Mouse (Mus musculus) MEL (cell line): ENCODE measurements around the gene Stat2. TPM values are rescaled to one million over a fixed set of nuclear protein-coding genes. Genes with fewer than 3 reads are reported as not detected.

Experiments used
- polyA plus RNA-seq, 2 experiments: library from polyadenylated mRNA; stranded (reverse) in 1 of 2; unstranded in 1 of 2; fragments of >175 nt in 1 of 2; fragments of >200 nt in 1 of 2; gene quantifications; 2 replicates each; pipeline versions ENCODE4 v1.2.1 to v1.2.4; 2012; ENCODE audit warnings: low replicate concordance in 2 of 2, low read depth in 1 of 2; ENCODE audit not compliant: insufficient read length in 2 of 2, insufficient read depth in 1 of 2, missing spikeins in 1 of 2
- total RNA-seq: library from RNA; depleted of rRNA; stranded (reverse); fragments of 300-350 nt; gene quantifications from 2 replicates; pipeline ENCODE4 v1.2.3, GENCODE M21; 2012; rRNA removed

Gene Stat2
- total and polyA plus RNA-seq, 3 experiments, result 3.6 to 6.6 TPM; not detected in 1

Other genes with a start within 250 kb of the Stat2 start
- gene Naca, start 235.0 kb upstream of the Stat2 start, total RNA-seq, result 1,577 and 1,612 TPM in 2 replicates
- 1,000 to 10,000 TPM in 1 of 2 experiments, 100 to 1,000 TPM in 1; 202 to 1,039 TPM for gene Naca, start 235.0 kb upstream of the Stat2 start, polyA plus RNA-seq
- 233 and 240 TPM in 2 replicates for gene Ptges3, start 211.6 kb upstream of the Stat2 start, total RNA-seq
- 100 to 1,000 TPM; 216 to 627 TPM for gene Ptges3, start 211.6 kb upstream of the Stat2 start, polyA plus RNA-seq
- gene Atp5b, start 187.3 kb upstream of the Stat2 start, total RNA-seq, result 2,164 and 2,193 TPM in 2 replicates
- 1,000 to 10,000 TPM in 1 of 2 experiments, 100 to 1,000 TPM in 1; 545 to 2,318 TPM for gene Atp5b, start 187.3 kb upstream of the Stat2 start, polyA plus RNA-seq
- gene Baz2a, start 179.0 kb upstream of the Stat2 start, total RNA-seq, result 5.5 and 8.2 TPM in 2 replicates
- gene Baz2a, start 179.0 kb upstream of the Stat2 start, polyA plus RNA-seq, result 10 to 100 TPM; 33.8 to 46.0 TPM
- gene Rbms2, start 90.3 kb upstream of the Stat2 start, total RNA-seq, result 5.1 and 5.8 TPM in 2 replicates
- gene Rbms2, start 90.3 kb upstream of the Stat2 start, polyA plus RNA-seq, result 10 to 100 TPM in 1 of 2 experiments, not detected in 1; 23.5 TPM
- 11.8 and 15.6 TPM in 2 replicates for gene Gls2, start 76.1 kb upstream of the Stat2 start, total RNA-seq
- gene Gls2, start 76.1 kb upstream of the Stat2 start, polyA plus RNA-seq, result 10 to 100 TPM in 1 of 2 experiments, not detected in 1; 17.8 TPM
- 13.8 and 17.2 TPM in 2 replicates for gene Spryd4, start 58.8 kb upstream of the Stat2 start, total RNA-seq
- gene Spryd4, start 58.8 kb upstream of the Stat2 start, polyA plus RNA-seq, result 10 to 100 TPM in 1 of 2 experiments, not detected in 1; 19.6 TPM
- not detected in 2 replicates for gene Mip, start 44.7 kb upstream of the Stat2 start, total RNA-seq
- gene Mip, start 44.7 kb upstream of the Stat2 start, polyA plus RNA-seq, result under 1 TPM in 1 of 2 experiments, not detected in 1; 0.04 TPM
- gene Timeless, start 38.5 kb upstream of the Stat2 start, total RNA-seq, result 49.3 and 50.2 TPM in 2 replicates
- gene Timeless, start 38.5 kb upstream of the Stat2 start, polyA plus RNA-seq, result 100 to 1,000 TPM in 1 of 2 experiments, 10 to 100 TPM in 1; 89.8 to 627 TPM
- 0.27 and 0.46 TPM in 2 replicates for gene Apon, start 16.5 kb upstream of the Stat2 start, total RNA-seq
- gene Apon, start 16.5 kb upstream of the Stat2 start, polyA plus RNA-seq, result under 1 TPM in 1 of 2 experiments, not detected in 1; 0.46 TPM
- gene Apof, start 1.9 kb upstream of the Stat2 start, total RNA-seq, result not detected in 2 replicates
- not detected for gene Apof, start 1.9 kb upstream of the Stat2 start, polyA plus RNA-seq
- 0.12 and 0.20 TPM in 2 replicates for gene Il23a, start 28.2 kb downstream of the Stat2 start, total RNA-seq
- under 1 TPM in 1 of 2 experiments, not detected in 1; 0.29 TPM for gene Il23a, start 28.2 kb downstream of the Stat2 start, polyA plus RNA-seq
- 6.8 and 7.9 TPM in 2 replicates for gene Pan2, start 32.8 kb downstream of the Stat2 start, total RNA-seq
- gene Pan2, start 32.8 kb downstream of the Stat2 start, polyA plus RNA-seq, result 10 to 100 TPM in 1 of 2 experiments, not detected in 1; 28.6 TPM
- gene Cnpy2, start 51.9 kb downstream of the Stat2 start, total RNA-seq, result 92.4 and 98.1 TPM in 2 replicates
- gene Cnpy2, start 51.9 kb downstream of the Stat2 start, polyA plus RNA-seq, result 100 to 1,000 TPM in 1 of 2 experiments, not detected in 1; 107 TPM
- 161 and 187 TPM in 2 replicates for gene Cs, start 67.2 kb downstream of the Stat2 start, total RNA-seq
- 100 to 1,000 TPM; 133 to 256 TPM for gene Cs, start 67.2 kb downstream of the Stat2 start, polyA plus RNA-seq
- gene Coq10a, start 98.4 kb downstream of the Stat2 start, total RNA-seq, result 6.8 and 7.7 TPM in 2 replicates
- gene Coq10a, start 98.4 kb downstream of the Stat2 start, polyA plus RNA-seq, result 10 to 100 TPM in 1 of 2 experiments, not detected in 1; 14.1 TPM
- 9.5 and 10.0 TPM in 2 replicates for gene Ankrd52, start 106.6 kb downstream of the Stat2 start, total RNA-seq
- 10 to 100 TPM in 1 of 2 experiments, not detected in 1; 39.9 TPM for gene Ankrd52, start 106.6 kb downstream of the Stat2 start, polyA plus RNA-seq
- not detected in 2 replicates for gene Slc39a5, start 130.7 kb downstream of the Stat2 start, total RNA-seq
- gene Slc39a5, start 130.7 kb downstream of the Stat2 start, polyA plus RNA-seq, result not detected
- 33.7 and 39.9 TPM in 2 replicates for gene Nabp2, start 140.9 kb downstream of the Stat2 start, total RNA-seq
- 100 to 1,000 TPM; 166 to 249 TPM for gene Nabp2, start 140.9 kb downstream of the Stat2 start, polyA plus RNA-seq
- 25.4 and 28.1 TPM in 2 replicates for gene Rnf41, start 141.1 kb downstream of the Stat2 start, total RNA-seq
- 10 to 100 TPM in 1 of 2 experiments, not detected in 1; 27.4 TPM for gene Rnf41, start 141.1 kb downstream of the Stat2 start, polyA plus RNA-seq
- gene Smarcc2, start 188.7 kb downstream of the Stat2 start, total RNA-seq, result 22.3 and 24.8 TPM in 2 replicates
- gene Smarcc2, start 188.7 kb downstream of the Stat2 start, polyA plus RNA-seq, result 100 to 1,000 TPM in 1 of 2 experiments, 10 to 100 TPM in 1; 68.8 to 226 TPM
- 560 and 589 TPM in 2 replicates for gene Myl6, start 223.6 kb downstream of the Stat2 start, total RNA-seq
- gene Myl6, start 223.6 kb downstream of the Stat2 start, polyA plus RNA-seq, result 100 to 1,000 TPM in 1 of 2 experiments, not detected in 1; 399 TPM
- 1.8 and 2.6 TPM in 2 replicates for gene Myl6b, start 228.1 kb downstream of the Stat2 start, total RNA-seq
- gene Myl6b, start 228.1 kb downstream of the Stat2 start, polyA plus RNA-seq, result 10 to 100 TPM in 1 of 2 experiments, not detected in 1; 18.8 TPM